Mouse (Mus musculus) right cerebral cortex, postnatal 36 days (tissue): ENCODE results near the gene Olfr181.

Experiments used
- DNase-seq, 2 experiments: peaks; one replicate each; pipeline ENCODE4 v3.0.0; 2022; ENCODE audit warnings: low spot score in 2 of 2, mixed read lengths in 1 of 2

Gene Olfr181

DNA sequence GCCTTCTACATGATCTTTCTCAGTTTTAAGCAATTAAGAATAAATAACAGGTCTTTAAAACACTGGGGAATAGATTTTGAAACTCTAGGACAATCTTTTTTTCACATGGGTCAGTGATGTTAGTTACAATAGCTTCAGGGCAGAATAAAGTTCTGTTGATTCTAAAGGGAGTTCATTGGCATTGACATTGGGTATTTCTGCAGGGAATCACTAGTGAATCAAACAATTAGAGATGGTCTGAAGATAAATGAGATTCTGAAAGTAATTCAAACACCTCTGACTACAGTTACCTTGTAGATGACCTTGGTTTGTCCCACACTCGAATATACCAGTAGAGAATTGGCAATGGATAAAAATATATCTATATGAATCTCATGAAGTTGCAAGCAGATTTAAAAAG is at the start of gene Olfr181:
Gene Olfr181 (minus strand): TSS at position 101 of the 400 bp plus-strand sequence.
- no peak for DNase-seq

GRCm38 (mm10) chr16:58929292-58929691 is 737 bp upstream of the Olfr181 start, which contains the start of gene Olfr180:
Gene Olfr180 (minus strand): TSS chr16:58929392.
- DNase-seq, result no peak

DNA sequence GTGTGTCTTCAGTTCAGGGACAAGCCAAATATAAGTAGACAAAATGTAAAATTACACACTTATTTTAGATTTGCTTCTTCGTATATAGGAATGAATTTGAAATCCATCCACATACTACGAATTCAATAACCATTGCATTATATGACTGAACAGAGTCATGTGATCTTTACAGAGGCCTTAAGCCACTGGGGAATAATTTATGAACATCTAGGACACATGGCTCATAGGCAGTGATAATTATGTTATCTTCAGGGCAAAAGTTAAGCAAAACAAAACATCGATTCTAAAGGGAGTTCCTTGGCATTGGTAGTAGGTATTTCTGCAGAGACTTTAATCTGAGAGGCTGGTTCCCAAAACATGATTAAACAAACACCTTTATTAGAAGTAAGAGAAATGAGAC is 36.6 kb downstream of the Olfr181 start, which contains the start of gene Olfr178:
Gene Olfr178 (minus strand): TSS at position 101 of the 400 bp plus-strand sequence.
- no peak for DNase-seq

- DNase-seq, result no peak
Measured at GRCm38 (mm10) chr16:58884416-58884815, 44.1 kb downstream of the Olfr181 start.
